Mouse (Mus musculus) activated CD4-positive, CD25-positive, alpha-beta regulatory T cell, adult 4 months (primary cell): ENCODE data around the gene Fam173a. TPM values are rescaled to one million over a fixed set of nuclear protein-coding genes. Genes with fewer than 3 reads are reported as not detected.
"Not testable (repeated sequence)": the region's sequence is repeated elsewhere in the genome, so short reads cannot be mapped to it uniquely, and the experiment has no call there.

Source experiments
- ATAC-seq: one replicate; pipeline ENCODE4 v1.8.0; 2017
- polyA plus RNA-seq, 2 experiments: library from polyadenylated mRNA; unstranded; fragments of 100-300 nt; shearing (Covaris generic); gene quantifications; one replicate each; pipeline ENCODE4 v1.2.1; 2017

Gene Fam173a
- polyA plus RNA-seq, 2 experiments from 2014 or later = 196 to 238 TPM

- ATAC-seq = peak; percentile 55
Observed at GRCm38 (mm10) chr17:25828712-25829557, 36.2 kb upstream of the Fam173a start, which contains the start of gene Jmjd8. TSS of gene Jmjd8 (plus strand) at chr17:25828867.

- no peak for ATAC-seq
Observed at GRCm38 (mm10) chr17:25828223-25828594, 35.5 kb upstream of the Fam173a start.

- no peak for ATAC-seq
Observed at GRCm38 (mm10) chr17:25827546-25828222, 35.0 kb upstream of the Fam173a start.

GRCm38 (mm10) chr17:25827011-25827410, 34.3 kb upstream of the Fam173a start:
- ATAC-seq = no peak

GRCm38 (mm10) chr17:25825984-25826570, 33.4 kb upstream of the Fam173a start:
- no peak for ATAC-seq

- ATAC-seq = no peak
Observed at GRCm38 (mm10) chr17:25825311-25825710, 32.6 kb upstream of the Fam173a start.

- no peak for ATAC-seq
Observed at GRCm38 (mm10) chr17:25824362-25825142, 31.9 kb upstream of the Fam173a start.

GRCm38 (mm10) chr17:25823452-25823851, 30.8 kb upstream of the Fam173a start, which contains the start of gene Wdr24:
TSS of gene Wdr24 (plus strand) at chr17:25823627.
- peak; percentile 94 for ATAC-seq

GRCm38 (mm10) chr17:25818851-25819780, 26.4 kb upstream of the Fam173a start:
- no peak for ATAC-seq

GRCm38 (mm10) chr17:25817662-25818061, 25.0 kb upstream of the Fam173a start:
- ATAC-seq = no peak

GRCm38 (mm10) chr17:25813471-25813870, 20.8 kb upstream of the Fam173a start:
- ATAC-seq = peak; percentile 43

GRCm38 (mm10) chr17:25810890-25811289, 18.2 kb upstream of the Fam173a start:
- ATAC-seq = no peak

GRCm38 (mm10) chr17:25809606-25810340, 17.1 kb upstream of the Fam173a start:
- ATAC-seq = no peak

GRCm38 (mm10) chr17:25808789-25809605, 16.3 kb upstream of the Fam173a start, which contains the start of gene Fbxl16:
TSS of gene Fbxl16 (plus strand) at chr17:25809085.
- ATAC-seq = no peak

- ATAC-seq = no peak
Observed at GRCm38 (mm10) chr17:25808028-25808427, 15.3 kb upstream of the Fam173a start.

- not testable (repeated sequence) for ATAC-seq
Observed at GRCm38 (mm10) chr17:25807452-25807851, 14.8 kb upstream of the Fam173a start.

- ATAC-seq = no peak
Observed at GRCm38 (mm10) chr17:25806507-25806906, 13.8 kb upstream of the Fam173a start.

GRCm38 (mm10) chr17:25802825-25803517, 10.3 kb upstream of the Fam173a start:
- no peak for ATAC-seq

- peak; percentile 84 for ATAC-seq
Observed at GRCm38 (mm10) chr17:25801029-25801428, 8.3 kb upstream of the Fam173a start.
